Mouse (Mus musculus) spleen, postnatal 14 days (tissue): ENCODE measurements around the gene Clstn2.

Experiments used
- DNase-seq, 2 experiments: peaks; one replicate each; pipeline ENCODE4 v3.0.0; 2021 to 2022; ENCODE audit warnings: low spot score in 2 of 2

Clstn2 gene

GRCm38 (mm10) chr9:97679878-97680277 is 353.1 kb downstream of the Clstn2 start:
- DNase-seq, result no peak

GRCm38 (mm10) chr9:97679106-97679505 is 353.9 kb downstream of the Clstn2 start:
- DNase-seq, result no peak

GRCm38 (mm10) chr9:97677075-97677474 is 355.9 kb downstream of the Clstn2 start:
- no peak for DNase-seq

GRCm38 (mm10) chr9:97672681-97673080 is 360.3 kb downstream of the Clstn2 start:
- no peak for DNase-seq

- DNase-seq, result no peak
Observed at GRCm38 (mm10) chr9:97672224-97672623, 360.8 kb downstream of the Clstn2 start.

- DNase-seq, result no peak
Observed at GRCm38 (mm10) chr9:97670666-97671065, 362.3 kb downstream of the Clstn2 start.

GRCm38 (mm10) chr9:97660989-97661388 is 372.0 kb downstream of the Clstn2 start:
- DNase-seq, result no peak

- DNase-seq, result no peak
Observed at GRCm38 (mm10) chr9:97658736-97659135, 374.2 kb downstream of the Clstn2 start.

GRCm38 (mm10) chr9:97648409-97648808 is 384.6 kb downstream of the Clstn2 start:
- no peak for DNase-seq

GRCm38 (mm10) chr9:97645746-97646145 is 387.2 kb downstream of the Clstn2 start:
- DNase-seq, result no peak

GRCm38 (mm10) chr9:97642396-97642795 is 390.6 kb downstream of the Clstn2 start:
- DNase-seq, result no peak

- no peak for DNase-seq
Observed at GRCm38 (mm10) chr9:97639967-97640549, 392.9 kb downstream of the Clstn2 start.

GRCm38 (mm10) chr9:97638683-97639354 is 394.2 kb downstream of the Clstn2 start:
- no peak for DNase-seq

GRCm38 (mm10) chr9:97635351-97635750 is 397.6 kb downstream of the Clstn2 start:
- DNase-seq, result no peak

- DNase-seq, result no peak
Observed at GRCm38 (mm10) chr9:97634831-97635230, 398.1 kb downstream of the Clstn2 start.

GRCm38 (mm10) chr9:97629180-97629579 is 403.8 kb downstream of the Clstn2 start:
- no peak for DNase-seq

- no peak for DNase-seq
Observed at GRCm38 (mm10) chr9:97628361-97628908, 404.5 kb downstream of the Clstn2 start.

GRCm38 (mm10) chr9:97627916-97628315 is 405.1 kb downstream of the Clstn2 start:
- no peak for DNase-seq

- DNase-seq, result no peak
Observed at GRCm38 (mm10) chr9:97610566-97610965, 422.4 kb downstream of the Clstn2 start.

- DNase-seq, result no peak
Observed at GRCm38 (mm10) chr9:97603729-97604128, 429.3 kb downstream of the Clstn2 start.

GRCm38 (mm10) chr9:97602476-97602875 is 430.5 kb downstream of the Clstn2 start:
- no peak for DNase-seq

GRCm38 (mm10) chr9:97599006-97599405 is 434.0 kb downstream of the Clstn2 start:
- DNase-seq, result no peak

- DNase-seq, result no peak
Observed at GRCm38 (mm10) chr9:97590712-97591111, 442.3 kb downstream of the Clstn2 start.
